Mouse (Mus musculus): ENCODE measurements around the gene Pced1b. TPM values are rescaled to one million over a fixed set of nuclear protein-coding genes. Genes with fewer than 3 reads are reported as not detected.

Gene Pced1b
- total RNA-seq, 2 experiments from 2014 or later: 4.8 to 5.1 TPM

Other genes with a start within 250 kb of the Pced1b start
- gene Slc38a4, start 191.2 kb upstream of the Pced1b start, total RNA-seq (2021): 10 to 100 TPM; 76.1 to 79.8 TPM
- 1 to 10 TPM; 6.2 to 6.8 TPM for gene Amigo2, start 180 bp downstream of the Pced1b start, total RNA-seq (2021)

Data from heart, postnatal 4 days (tissue).